Mouse (Mus musculus) limb, embryonic 11.5 days (tissue): ENCODE data around the gene Ccdc83. TPM values are rescaled to one million over a fixed set of nuclear protein-coding genes. Genes with fewer than 3 reads are reported as not detected.
A peak's percentile ranks its signal among the peaks of the same experiment; 100 is the strongest.

ENCODE experiments used
- ATAC-seq: fragments of 200-750 bp; cut with Nextera tagmentation; 2 replicates; pipeline ENCODE4 v1.8.0; 2017; ENCODE audit warnings: low read depth; ENCODE audit not compliant: insufficient number of reproducible peaks, low FRiP score, low TSS enrichment
- DNase-seq: peaks from one replicate; pipeline ENCODE4 v3.0.0-alpha.2; 2015; ENCODE audit warnings: low spot score
- H3K27ac ChIP-seq: fragments of 300-500 bp; sonication (generic); replicated peaks from 2 replicates; pipeline ENCODE4 v1.5.1; 2014; ENCODE audit warnings: low read depth, mild to moderate bottlenecking, low read length
- H3K27me3 ChIP-seq: fragments of 300-500 bp; sonication (generic); 2 replicates; pipeline ENCODE4 v1.6.1; 2014; ENCODE audit warnings: mild to moderate bottlenecking, low read length, mixed read lengths; ENCODE audit not compliant: control insufficient read depth, insufficient read depth
- H3K36me3 ChIP-seq: fragments of 300-500 bp; sonication (generic); 2 replicates; pipeline ENCODE4 v1.6.1; 2014; ENCODE audit warnings: mild to moderate bottlenecking, low read length, moderate library complexity, mixed read lengths; ENCODE audit not compliant: control insufficient read depth, insufficient read depth
- H3K4me1 ChIP-seq: fragments of 300-500 bp; sonication (generic); 2 replicates; pipeline ENCODE4 v1.6.1; 2014; ENCODE audit warnings: low read length, mixed read lengths; ENCODE audit not compliant: control insufficient read depth, insufficient read depth
- H3K4me2 ChIP-seq: fragments of 300-500 bp; sonication (generic); 2 replicates; pipeline ENCODE4 v1.6.1; 2014; ENCODE audit warnings: low read depth, mild to moderate bottlenecking, moderate library complexity; ENCODE audit not compliant: severe bottlenecking
- H3K4me3 ChIP-seq: fragments of 300-500 bp; sonication (generic); 2 replicates; pipeline ENCODE4 v1.5.1; 2014; ENCODE audit warnings: low read depth, low read length
- H3K9ac ChIP-seq: fragments of 300-500 bp; sonication (generic); 2 replicates; pipeline ENCODE4 v1.6.1; 2014; ENCODE audit warnings: mild to moderate bottlenecking, low read length
- H3K9me3 ChIP-seq: fragments of 300-500 bp; sonication (generic); 2 replicates; pipeline ENCODE4 v1.6.1; 2016; ENCODE audit warnings: low read length; ENCODE audit not compliant: control insufficient read depth
- WGBS: fragments of 180-500 bp; shearing (Covaris S2); extraction: QIAGEN DNeasy Blood & Tissue Kit; methylation state at CpG from one replicate; pipeline ENCODE4 v1.1.7; 2014; 5-methylcytosine and 5-hydroxymethylcytosine counted together
- polyA plus RNA-seq: library from polyadenylated mRNA; unstranded; fragments of >200 nt; fragmentation: Nextera tagmentation; extraction: Ambion mirVana; gene quantifications from 2 replicates; pipeline ENCODE4 v1.2.1, GENCODE M21; 2014

Gene Ccdc83
- polyA plus RNA-seq, 1 experiment from 2014 or later, result not detected

DNA sequence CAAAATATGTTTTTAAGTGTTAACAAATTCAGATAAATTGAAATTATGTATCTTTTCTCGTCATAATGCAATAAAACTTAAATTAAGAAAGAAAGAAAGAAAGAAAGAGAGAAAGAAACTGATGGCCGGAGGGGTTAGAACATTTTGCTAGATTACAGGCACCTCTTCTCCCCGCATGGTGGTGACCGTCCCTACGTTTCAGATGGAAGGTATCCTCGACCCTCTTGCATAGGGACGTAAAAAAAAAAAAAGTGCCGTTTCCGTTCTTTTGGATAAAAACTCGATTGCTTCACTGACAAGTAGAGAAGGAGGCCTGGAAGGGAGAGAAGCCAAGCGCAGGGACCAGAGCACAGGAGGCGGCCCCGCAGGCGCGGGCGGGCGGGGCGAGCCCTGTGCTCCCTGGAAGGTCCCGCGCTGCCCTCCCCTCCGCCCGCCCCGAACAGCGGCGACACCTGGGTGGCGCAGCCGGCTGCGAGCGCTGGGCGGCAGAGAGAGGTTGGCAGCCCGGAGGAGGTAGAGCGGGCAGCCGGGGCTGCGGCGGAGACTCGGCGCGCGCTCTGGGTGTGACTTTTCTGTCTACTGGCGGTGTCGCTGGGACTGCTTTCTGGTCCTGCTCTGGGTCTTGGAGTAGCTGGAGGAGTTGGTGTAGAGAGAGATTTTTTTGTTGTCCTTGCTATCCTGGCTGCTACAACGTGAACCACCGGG is 36.5 kb upstream of the Ccdc83 start, which contains the start of gene Sytl2:
TSS of gene Sytl2 (plus strand) at position 311 of the 705 bp plus-strand sequence.
- H3K36me3 ChIP-seq, result no peaks in the 10 kb centered on the region
- peak within 1 kb of the TSS; percentile 51 for H3K4me3 ChIP-seq
- H3K4me2 ChIP-seq, result peak within 1 kb of the TSS; percentile 75
- DNase-seq (peak; percentile 77), ATAC-seq (peak; percentile 63)
- peak within 1 kb of the TSS; percentile 59 for H3K9ac ChIP-seq
- 1% methylated on average over 31 of the region's 43 CpGs for WGBS
- no peaks in the 10 kb centered on the region for H3K4me1 ChIP-seq
- no peaks in the 10 kb centered on the region for H3K27me3 ChIP-seq
- no peak within 1 kb of the TSS for H3K27ac ChIP-seq
- no peaks in the 10 kb centered on the region for H3K9me3 ChIP-seq

DNA sequence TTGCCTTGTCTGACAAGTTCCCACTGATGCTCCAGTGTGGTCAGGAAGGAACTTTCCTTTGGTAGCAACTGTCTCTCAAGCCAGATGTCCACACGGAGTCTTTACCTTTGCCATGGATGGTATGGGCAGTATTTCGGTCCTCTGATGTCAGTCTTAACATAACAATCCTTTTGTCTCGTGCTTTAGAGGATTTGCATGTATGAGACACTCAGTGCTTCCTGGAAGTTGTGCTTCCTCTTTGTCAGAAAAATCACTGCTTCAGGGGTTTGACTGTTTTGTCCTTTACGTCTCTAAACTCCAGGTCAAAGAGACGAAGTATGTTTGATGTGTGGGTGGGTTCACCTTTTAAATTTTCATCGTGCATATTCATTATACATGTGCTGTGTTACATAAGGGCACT is 26.3 kb upstream of the Ccdc83 start:
- H3K9ac ChIP-seq, result no peak overlapping the region
- no peak for DNase-seq
- H3K27ac ChIP-seq, result no peak overlapping the region
- WGBS, result 87% methylated on average over 6 of the region's 6 CpGs
- H3K36me3 ChIP-seq, result no peaks in the 10 kb centered on the region
- H3K9me3 ChIP-seq, result no peaks in the 10 kb centered on the region
- no peak overlapping the region for H3K4me3 ChIP-seq
- ATAC-seq, result no peak
- no peaks in the 10 kb centered on the region for H3K27me3 ChIP-seq
- H3K4me1 ChIP-seq, result no peaks in the 10 kb centered on the region
- no peak overlapping the region for H3K4me2 ChIP-seq

DNA sequence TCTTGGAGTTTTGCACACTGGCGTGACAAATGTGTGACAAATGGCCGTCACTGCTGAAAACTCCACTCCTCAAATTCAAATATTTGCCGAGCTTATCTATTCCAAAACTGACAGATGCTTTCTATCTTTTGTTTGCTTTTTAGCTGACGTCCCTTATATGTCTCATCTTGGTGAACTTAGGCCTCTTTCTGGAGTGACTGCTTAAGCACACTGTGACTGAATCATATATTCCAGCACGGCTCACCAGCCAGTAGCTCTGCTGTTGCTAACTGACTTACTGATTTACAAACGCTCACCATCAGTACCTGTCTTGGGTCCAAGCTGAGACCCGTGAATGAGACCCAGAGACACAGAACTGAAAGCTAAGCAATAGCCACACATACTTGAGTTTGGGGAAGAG is 19.2 kb upstream of the Ccdc83 start:
- no peaks in the 10 kb centered on the region for H3K9me3 ChIP-seq
- WGBS, result 80% methylated on average over 7 of the region's 7 CpGs
- no peak for DNase-seq

GRCm38 (mm10) chr7:90282786-90283185 is 17.2 kb upstream of the Ccdc83 start:
- no peak for ATAC-seq
- Histone ChIP-seq H3K36me3 (no peaks in the 10 kb centered on the region), H3K4me1 (no peaks in the 10 kb centered on the region), H3K4me3 (no peak overlapping the region), H3K27me3 (no peaks in the 10 kb centered on the region), H3K27ac (no peak overlapping the region), H3K4me2 (no peak overlapping the region), H3K9ac (no peak overlapping the region), H3K9me3 (no peaks in the 10 kb centered on the region)
- WGBS, result 73% methylated on average over 1 of the region's 1 CpGs
- no peak for DNase-seq

More for the DNA sequence above, 19.2 kb upstream of the Ccdc83 start:
- H3K27me3 ChIP-seq, result no peaks in the 10 kb centered on the region
- H3K36me3 ChIP-seq, result no peaks in the 10 kb centered on the region
- no peak overlapping the region for H3K4me3 ChIP-seq
- H3K9ac ChIP-seq, result no peak overlapping the region
- no peak overlapping the region for H3K4me2 ChIP-seq
- no peak overlapping the region for H3K27ac ChIP-seq
- ATAC-seq, result no peak
- H3K4me1 ChIP-seq, result no peaks in the 10 kb centered on the region

DNA sequence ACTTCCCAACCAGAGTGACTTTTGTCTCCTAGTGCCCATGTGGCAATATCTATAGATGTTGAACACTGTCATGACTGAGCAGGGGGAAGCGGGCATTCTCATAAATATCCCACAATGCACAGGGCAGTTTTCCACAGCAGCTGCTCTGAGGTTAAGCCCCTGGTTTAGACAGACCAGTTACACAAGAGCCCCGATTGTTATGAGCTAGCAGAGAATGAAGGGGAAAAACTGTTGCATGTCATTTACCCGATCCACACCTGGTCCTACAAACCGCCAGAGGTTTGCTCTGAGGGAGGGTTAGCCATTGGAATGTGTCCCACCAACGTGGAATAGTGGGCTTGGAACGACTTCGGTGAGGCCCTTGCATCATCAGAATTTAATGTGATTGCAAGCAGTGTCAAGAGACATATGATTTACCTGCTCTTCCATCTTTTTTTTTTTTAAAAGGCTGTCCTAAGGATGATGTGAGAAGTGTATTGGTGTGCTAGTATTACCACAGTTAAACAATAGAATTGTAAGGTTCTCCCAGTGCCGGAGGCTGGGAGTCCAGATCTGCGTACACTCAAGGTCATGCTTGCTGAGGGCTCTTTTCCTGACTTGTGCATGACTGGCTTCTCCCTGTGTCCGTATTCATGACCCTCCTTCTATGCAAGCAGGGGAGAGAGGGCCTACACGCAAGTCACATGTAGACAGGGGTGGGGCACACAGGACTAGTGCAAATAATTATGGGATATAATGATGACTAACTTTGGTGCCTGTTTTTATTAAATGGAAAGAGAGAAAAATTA is 16.4 kb upstream of the Ccdc83 start:
- DNase-seq (no peak), ATAC-seq (peak; percentile 22; the same call in 1 of the 2 replicates)
- Histone ChIP-seq H3K4me1 (no peaks in the 10 kb centered on the region), H3K9ac (no peak overlapping the region), H3K4me3 (no peak overlapping the region), H3K27me3 (no peaks in the 10 kb centered on the region), H3K27ac (no peak overlapping the region), H3K36me3 (no peaks in the 10 kb centered on the region), H3K4me2 (no peak overlapping the region), H3K9me3 (no peaks in the 10 kb centered on the region)
- WGBS, result 79% methylated on average over 11 of the region's 11 CpGs

GRCm38 (mm10) chr7:90280878-90281277 is 15.3 kb upstream of the Ccdc83 start:
- DNase-seq (peak; percentile 41), ATAC-seq (no peak)
- Histone ChIP-seq H3K4me2 (no peak overlapping the region), H3K4me1 (no peaks in the 10 kb centered on the region), H3K27ac (0 out of 2 replicates have a peak overlapping the region, but pooled peaks have one; percentile 45), H3K9me3 (no peaks in the 10 kb centered on the region), H3K36me3 (no peaks in the 10 kb centered on the region), H3K9ac (no peak overlapping the region), H3K4me3 (no peak overlapping the region), H3K27me3 (no peaks in the 10 kb centered on the region)
- whole genome bisulfite sequencing, result 29% methylated on average over 8 of the region's 8 CpGs

DNA sequence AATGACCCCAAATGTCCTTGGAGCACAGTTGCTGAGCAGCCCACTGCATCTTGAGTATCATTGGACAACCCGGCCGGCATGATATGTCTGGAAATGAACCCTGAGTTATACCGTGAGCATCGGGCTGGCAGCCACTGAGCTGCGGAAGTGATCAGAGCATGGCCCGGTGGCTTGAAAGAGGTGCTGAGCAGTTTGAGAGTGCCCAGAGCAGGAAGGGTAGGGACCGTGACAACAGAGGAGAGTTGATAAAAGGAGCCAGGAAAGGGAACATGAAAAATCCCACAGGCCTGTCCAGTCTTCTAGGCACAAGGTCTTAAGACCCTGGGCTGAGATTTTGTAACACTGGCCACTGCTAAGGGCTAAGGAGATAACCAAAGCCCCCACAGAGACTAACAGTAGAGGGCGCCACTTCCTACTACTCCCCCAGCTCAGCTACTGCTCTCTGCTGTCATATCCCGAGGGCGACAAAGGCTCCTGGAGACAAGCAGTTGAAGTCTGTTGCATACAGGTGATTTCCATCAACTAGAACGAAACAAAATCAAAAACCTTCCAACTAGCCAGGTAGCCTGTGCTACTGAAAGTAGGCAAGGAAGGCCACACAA is 14.8 kb upstream of the Ccdc83 start:
- no peaks in the 10 kb centered on the region for H3K9me3 ChIP-seq
- H3K4me2 ChIP-seq, result no peak overlapping the region
- 64% methylated on average over 11 of the region's 11 CpGs for WGBS
- H3K4me1 ChIP-seq, result no peaks in the 10 kb centered on the region
- no peak overlapping the region for H3K9ac ChIP-seq
- peak; percentile 50 for DNase-seq
- H3K27me3 ChIP-seq, result no peaks in the 10 kb centered on the region
- no peak; the same call in 1 of the 2 replicates for ATAC-seq
- H3K36me3 ChIP-seq, result no peaks in the 10 kb centered on the region
- H3K27ac ChIP-seq, result 0 out of 2 replicates have a peak overlapping the region, but pooled peaks have one; percentile 45
- H3K4me3 ChIP-seq, result no peak overlapping the region

DNA sequence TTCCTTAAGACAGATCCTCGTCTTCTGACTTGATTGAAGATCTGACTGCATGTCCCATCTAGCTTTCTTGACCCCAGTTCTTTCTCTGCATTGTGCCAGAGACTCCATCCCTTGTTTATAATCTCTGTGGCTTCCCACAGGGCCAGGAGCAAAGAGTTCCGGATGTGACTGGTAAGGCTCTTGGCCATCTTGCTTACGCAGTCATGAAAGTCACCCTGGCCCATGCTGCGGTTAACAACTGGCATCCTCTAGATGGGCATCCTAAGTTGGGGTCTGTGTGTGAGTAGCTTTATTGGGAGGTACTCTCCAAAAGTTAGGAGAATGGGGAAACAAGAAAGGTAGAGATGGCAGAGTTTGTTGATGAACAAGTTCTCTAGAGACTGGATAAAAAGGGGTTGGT is 13.6 kb upstream of the Ccdc83 start:
- H3K4me2 ChIP-seq, result no peak overlapping the region
- no peak overlapping the region for H3K27ac ChIP-seq
- no peaks in the 10 kb centered on the region for H3K4me1 ChIP-seq
- no peak overlapping the region for H3K9ac ChIP-seq
- no peaks in the 10 kb centered on the region for H3K9me3 ChIP-seq
- no peak for ATAC-seq
- no peaks in the 10 kb centered on the region for H3K27me3 ChIP-seq
- WGBS, result 92% methylated on average over 4 of the region's 4 CpGs
- no peaks in the 10 kb centered on the region for H3K36me3 ChIP-seq
- H3K4me3 ChIP-seq, result no peak overlapping the region
- DNase-seq, result no peak
